Mouse (Mus musculus) ES-Bruce4 (cell line): ENCODE data around the gene Ift122.

ENCODE experiments used
- CTCF ChIP-seq: IDR thresholded peaks from one replicate; pipeline ENCODE4 v1.8.1; 2011; ENCODE audit warnings: low read depth, low read length
- POLR2A ChIP-seq: IDR thresholded peaks from one replicate; pipeline ENCODE4 v1.8.1; 2011; ENCODE audit warnings: low read length; ENCODE audit not compliant: insufficient read depth

DNA sequence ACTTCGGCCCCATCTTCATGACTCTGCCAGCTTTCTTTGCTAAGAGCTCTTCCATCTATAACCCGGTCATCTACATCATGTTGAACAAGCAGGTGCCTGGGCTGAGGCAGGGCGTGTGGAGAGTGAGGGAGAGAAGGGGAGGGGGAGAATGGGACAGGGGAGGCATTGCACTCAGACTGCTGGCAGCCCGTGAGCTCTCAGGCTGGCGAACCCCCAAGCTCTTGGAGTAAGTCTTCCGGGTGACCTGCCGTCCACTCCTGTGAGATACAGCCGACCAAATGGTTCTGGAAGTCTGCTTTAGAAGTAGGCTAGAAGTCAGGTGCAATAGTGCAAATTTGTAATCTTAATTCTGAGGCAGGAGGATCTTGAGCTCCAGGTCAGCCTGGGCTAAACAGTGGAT, 82.3 kb downstream of the Ift122 start:
- no peak for TF ChIP-seq CTCF
- TF ChIP-seq POLR2A: no peak
